In the genomic region with DNA sequence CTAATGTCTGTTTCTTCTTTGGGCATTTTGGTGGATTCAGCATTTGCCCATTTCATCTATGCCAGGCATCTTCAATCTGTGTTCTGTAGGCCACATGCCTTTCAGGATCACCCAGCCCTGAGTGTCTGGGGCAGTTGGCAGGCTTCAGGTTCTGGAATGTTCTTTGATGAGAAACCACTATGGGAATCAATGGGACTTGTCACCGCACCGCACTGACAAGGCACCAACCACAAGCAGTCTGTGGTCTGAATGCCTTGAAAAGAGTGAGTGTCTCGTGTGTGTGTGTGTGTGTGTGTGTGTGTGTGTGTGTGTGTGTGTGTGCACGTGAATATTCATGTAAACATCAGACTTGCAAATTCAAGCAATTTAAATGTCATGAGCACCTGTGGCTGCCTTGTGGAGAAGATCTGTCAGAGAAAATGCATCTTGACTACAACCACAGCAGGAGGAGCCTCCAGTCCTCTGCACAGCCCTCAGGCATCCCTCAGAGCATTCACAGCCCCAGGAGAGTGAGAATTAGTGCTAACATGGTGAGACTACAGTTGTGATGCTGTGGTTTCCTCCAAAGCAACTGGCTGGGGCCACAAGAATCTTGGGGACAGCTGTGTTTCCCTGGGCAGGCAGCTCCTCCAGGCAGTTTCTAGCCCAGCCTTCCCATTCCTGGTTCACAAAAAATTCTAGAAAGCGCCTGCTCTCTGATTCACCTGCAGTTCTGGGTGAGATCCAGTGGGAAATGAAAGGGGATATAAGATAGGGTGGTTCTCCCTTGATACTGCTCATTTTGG, we compare ENCODE assay signal across 32 mouse cellular contexts. TPM values are rescaled to one million over a fixed set of nuclear protein-coding genes. Genes with fewer than 3 reads are reported as not detected.
DNase-seq lines count a peak whose midpoint lies in the region; ATAC-seq and TF ChIP-seq lines count a peak whose summit lies in the region.
"Had no signal": no experiment of that assay in that cellular context is flagged by ENCODE, and none has a peak within 500 bp of the region (broad histone marks: within the 10 kb centered on the region; RNA-seq: fewer than 3 reads in every experiment).

No protein-coding gene starts in this region.

- H3K27me3 ChIP-seq in forebrain, embryonic 13.5 days: peaks cover 20% of the 10 kb centered on the region
- H3K27me3 ChIP-seq in forebrain, embryonic 11.5 days (ENCODE audit: control insufficient read depth, insufficient read depth, low read length): peaks cover 2% of the 10 kb centered on the region
- peaks cover 6% of the 10 kb centered on the region; the same call in 1 of the 2 replicates for H3K27me3 ChIP-seq in midbrain, embryonic 11.5 days (ENCODE audit: control insufficient read depth, insufficient read depth, low read length)
- H3K27me3 ChIP-seq in midbrain, embryonic 16.5 days (ENCODE audit: control insufficient read depth, insufficient read depth, low read depth, low read length): no peaks in the 10 kb centered on the region; the same call in 1 of the 2 replicates
- H3K27me3 ChIP-seq in forebrain, postnatal 0 days (ENCODE audit: insufficient read depth, low read length): no peaks in the 10 kb centered on the region
- H3K27me3 ChIP-seq: embryonic facial prominence, embryonic 15.5 days had no signal

- DNase-seq in forebrain, embryonic 11.5 days (ENCODE audit: low spot score): no peak
- DNase-seq in midbrain, embryonic 11.5 days (ENCODE audit: low spot score, missing footprints): peak; percentile 69
- peak; percentile 93 for DNase-seq in Muller cell, postnatal 12 days (ENCODE audit: inconsistent ontology term)
- peak; percentile 44 for DNase-seq in forebrain, postnatal 0 days
- DNase-seq in frontal cortex, adult 2 months (ENCODE audit: extremely low spot score in 1 of 2, low spot score in 1 of 2): no peak
- DNase-seq in left cerebral cortex, postnatal 10 days (ENCODE audit: extremely low spot score in 1 of 2, low spot score in 2 of 2): no peak
- DNase-seq: adrenal gland, postnatal 10 days; adrenal gland, postnatal 36 days; cerebellum, adult 11 months; cerebellum, adult 2 months; cerebellum, adult 9-11 months; cerebellum, postnatal 25 days; gastrocnemius, adult 2 months; gastrocnemius, postnatal 25 days; heart, adult 18-20 months; heart, postnatal 14 days; heart, postnatal 4 days; kidney, adult 18-20 months had no signal

- H3K4me1 ChIP-seq in forebrain, embryonic 13.5 days: peaks cover 8% of the 10 kb centered on the region
- H3K4me1 ChIP-seq in forebrain, embryonic 11.5 days (replicated peaks; ENCODE audit: control insufficient read depth, insufficient read depth, low read length): no peaks in the 10 kb centered on the region
- no peaks in the 10 kb centered on the region for H3K4me1 ChIP-seq in midbrain, embryonic 11.5 days (ENCODE audit: control insufficient read depth, insufficient read depth, low read length)
- H3K4me1 ChIP-seq in midbrain, embryonic 16.5 days (ENCODE audit: control insufficient read depth, insufficient read depth, low read length): no peaks in the 10 kb centered on the region
- H3K4me1 ChIP-seq in forebrain, postnatal 0 days (ENCODE audit: insufficient read depth): no peaks in the 10 kb centered on the region
- H3K4me1 ChIP-seq: embryonic facial prominence, embryonic 12.5 days; embryonic facial prominence, embryonic 15.5 days; heart, embryonic 13.5 days had no signal

- peak; percentile 53; the same call in 1 of the 2 replicates for ATAC-seq in forebrain, embryonic 13.5 days
- no peak for ATAC-seq in forebrain, embryonic 11.5 days (replicated peaks; ENCODE audit: low FRiP score)
- ATAC-seq in midbrain, embryonic 11.5 days (ENCODE audit: low FRiP score): no peak
- no peak for ATAC-seq in midbrain, embryonic 16.5 days
- ATAC-seq in forebrain, postnatal 0 days: peak; percentile 83
- ATAC-seq: CD4-positive, CD25-positive, alpha-beta regulatory T cell, adult 4 months; hindbrain, postnatal 0 days; inflammation-experienced regulatory T-cells, adult 6 months; intestine, embryonic 16.5 days; Patski had no signal

- H3K27ac ChIP-seq in forebrain, embryonic 13.5 days: no peak overlapping the region
- no peak overlapping the region for H3K27ac ChIP-seq in forebrain, embryonic 11.5 days (ENCODE audit: low read depth, low read length)
- no peak overlapping the region for H3K27ac ChIP-seq in midbrain, embryonic 11.5 days (ENCODE audit: low read depth, low read length)
- no peak overlapping the region for H3K27ac ChIP-seq in midbrain, embryonic 16.5 days (ENCODE audit: low read length)
- no peak overlapping the region for H3K27ac ChIP-seq in forebrain, postnatal 0 days (ENCODE audit: low read depth, low read length)
- H3K27ac ChIP-seq: embryonic facial prominence, embryonic 12.5 days; embryonic facial prominence, embryonic 15.5 days; gastrocnemius, adult 2 months; heart, embryonic 13.5 days; hindbrain, embryonic 14.5 days; hindbrain, postnatal 0 days had no signal

- no peak overlapping the region for H3K9ac ChIP-seq in forebrain, embryonic 13.5 days
- H3K9ac ChIP-seq in forebrain, embryonic 11.5 days (ENCODE audit: low read length): no peak overlapping the region
- no peak overlapping the region for H3K9ac ChIP-seq in midbrain, embryonic 11.5 days (ENCODE audit: low read length)
- no peak overlapping the region for H3K9ac ChIP-seq in midbrain, embryonic 16.5 days (ENCODE audit: low read depth, low read length)
- H3K9ac ChIP-seq in forebrain, postnatal 0 days: no peak overlapping the region
- H3K9ac ChIP-seq: embryonic facial prominence, embryonic 12.5 days; embryonic facial prominence, embryonic 15.5 days; heart, embryonic 13.5 days; hindbrain, embryonic 14.5 days had no signal

- H3K4me2 ChIP-seq in forebrain, embryonic 13.5 days: no peak overlapping the region
- H3K4me2 ChIP-seq in forebrain, embryonic 11.5 days (ENCODE audit: low read depth, low read length, severe bottlenecking): no peak overlapping the region
- H3K4me2 ChIP-seq in midbrain, embryonic 11.5 days: no peak overlapping the region
- H3K4me2 ChIP-seq in midbrain, embryonic 16.5 days (ENCODE audit: low read length): no peak overlapping the region
- no peak overlapping the region for H3K4me2 ChIP-seq in forebrain, postnatal 0 days (ENCODE audit: low read depth)
- H3K4me2 ChIP-seq: embryonic facial prominence, embryonic 12.5 days; embryonic facial prominence, embryonic 15.5 days; heart, embryonic 13.5 days; hindbrain, embryonic 14.5 days had no signal

- WGBS in forebrain, embryonic 13.5 days: 46% methylated on average over 5 of the region's 5 CpGs
- 77% methylated on average over 5 of the region's 5 CpGs for WGBS in forebrain, embryonic 11.5 days
- 78% methylated on average over 5 of the region's 5 CpGs for WGBS in midbrain, embryonic 11.5 days
- 73% methylated on average over 5 of the region's 5 CpGs for WGBS in midbrain, embryonic 16.5 days
- 38% methylated on average over 5 of the region's 5 CpGs for WGBS in forebrain, postnatal 0 days

- no peak overlapping the region for H3K4me3 ChIP-seq in forebrain, embryonic 13.5 days
- H3K4me3 ChIP-seq in forebrain, embryonic 11.5 days (ENCODE audit: low read depth, low read length): no peak overlapping the region
- H3K4me3 ChIP-seq in midbrain, embryonic 11.5 days (ENCODE audit: low read depth, low read length): no peak overlapping the region
- H3K4me3 ChIP-seq in midbrain, embryonic 16.5 days (ENCODE audit: low read depth, low read length): no peak overlapping the region
- H3K4me3 ChIP-seq in forebrain, postnatal 0 days (ENCODE audit: low read depth, low read length): no peak overlapping the region
- H3K4me3 ChIP-seq: embryonic facial prominence, embryonic 12.5 days; embryonic facial prominence, embryonic 15.5 days; gastrocnemius, adult 2 months; heart, embryonic 13.5 days had no signal

- no peaks in the 10 kb centered on the region for H3K9me3 ChIP-seq in forebrain, embryonic 13.5 days (replicated peaks)
- H3K9me3 ChIP-seq in forebrain, embryonic 11.5 days (ENCODE audit: control insufficient read depth, low read length): no peaks in the 10 kb centered on the region
- H3K9me3 ChIP-seq in midbrain, embryonic 11.5 days (ENCODE audit: control insufficient read depth, low read length): no peaks in the 10 kb centered on the region
- H3K9me3 ChIP-seq in midbrain, embryonic 16.5 days (replicated peaks; ENCODE audit: control insufficient read depth, low read length, poor library complexity, severe bottlenecking): no peaks in the 10 kb centered on the region
- no peaks in the 10 kb centered on the region for H3K9me3 ChIP-seq in forebrain, postnatal 0 days (ENCODE audit: low read length)
- H3K9me3 ChIP-seq: embryonic facial prominence, embryonic 12.5 days; embryonic facial prominence, embryonic 15.5 days; heart, embryonic 13.5 days had no signal

- no peaks in the 10 kb centered on the region for H3K36me3 ChIP-seq in forebrain, embryonic 13.5 days (ENCODE audit: poor library complexity, severe bottlenecking)
- no peaks in the 10 kb centered on the region for H3K36me3 ChIP-seq in forebrain, embryonic 11.5 days (ENCODE audit: control insufficient read depth, insufficient read depth, low read length)
- H3K36me3 ChIP-seq in midbrain, embryonic 11.5 days (ENCODE audit: control insufficient read depth, insufficient read depth, low read length): no peaks in the 10 kb centered on the region
- H3K36me3 ChIP-seq in midbrain, embryonic 16.5 days (ENCODE audit: control insufficient read depth, insufficient read depth, low read length): no peaks in the 10 kb centered on the region
- H3K36me3 ChIP-seq in forebrain, postnatal 0 days (ENCODE audit: insufficient read depth): no peaks in the 10 kb centered on the region
- H3K36me3 ChIP-seq: embryonic facial prominence, embryonic 12.5 days; embryonic facial prominence, embryonic 15.5 days; heart, embryonic 13.5 days had no signal

- no peak for TF ChIP-seq CTCF in forebrain, postnatal 0 days (IDR thresholded peaks at IDR 0.05; ENCODE audit: low read depth)

- intact Hi-C loops in left cerebral cortex, postnatal 10 days (cut with DNase I): no loop called here

RNA-seq across cellular contexts. Expression of gene Ntsr1, which starts 21.9 kb away (rescaled TPM):
- polyA plus RNA-seq in forebrain, embryonic 13.5 days (2015; fragmentation: Nextera tagmentation; extraction: Ambion mirVana): 2.2 and 2.3 TPM in 2 replicates
- 0.15 and 0.21 TPM in 2 replicates for polyA plus RNA-seq in forebrain, embryonic 11.5 days (2014; fragmentation: Nextera tagmentation; extraction: Ambion mirVana)
- polyA plus RNA-seq in midbrain, embryonic 11.5 days (2014; fragmentation: Nextera tagmentation; extraction: Ambion mirVana): 0.04 and 0.14 TPM in 2 replicates
- polyA plus RNA-seq in midbrain, embryonic 16.5 days (2015; fragmentation: Nextera tagmentation; extraction: Ambion mirVana): 2.7 and 3.3 TPM in 2 replicates
- total RNA-seq in forebrain, postnatal 0 days (2014; rRNA removed): 19.8 and 35.8 TPM in 2 replicates
- polyA plus RNA-seq in forebrain, postnatal 0 days (2015; fragmentation: Nextera tagmentation; extraction: Ambion mirVana): 13.2 and 18.1 TPM in 2 replicates
- polyA plus RNA-seq in frontal cortex, adult 2 months (2012; rRNA removed): 4.5 and 5.2 TPM in 2 replicates
- 10 to 100 TPM; 27.3 to 29.2 TPM for total RNA-seq in left cerebral cortex, postnatal 10 days (2021)
- total RNA-seq: adrenal gland, adult 18-20 months; adrenal gland, postnatal 36 days; common myeloid progenitor, adult 5-6 weeks; gastrocnemius, adult 2 months; gastrocnemius, postnatal 25 days; heart, adult 18-20 months; heart, postnatal 14 days had no signal
- polyA plus RNA-seq: C2C12; CD4-positive, CD25-positive, alpha-beta regulatory T cell, adult 4 months; inflammation-experienced regulatory T-cells, adult 6 months; Patski had no signal

RNA-seq across cellular contexts. Expression of gene Mrgbp, which starts 59.5 kb away (rescaled TPM):
- 50.7 and 53.6 TPM in 2 replicates for polyA plus RNA-seq in forebrain, embryonic 13.5 days (2015; fragmentation: Nextera tagmentation; extraction: Ambion mirVana)
- 49.5 and 51.9 TPM in 2 replicates for polyA plus RNA-seq in forebrain, embryonic 11.5 days (2014; fragmentation: Nextera tagmentation; extraction: Ambion mirVana)
- polyA plus RNA-seq in midbrain, embryonic 11.5 days (2014; fragmentation: Nextera tagmentation; extraction: Ambion mirVana): 42.1 and 45.9 TPM in 2 replicates
- polyA plus RNA-seq in midbrain, embryonic 16.5 days (2015; fragmentation: Nextera tagmentation; extraction: Ambion mirVana): 40.2 and 44.8 TPM in 2 replicates
- 55.0 and 63.2 TPM in 2 replicates for total RNA-seq in forebrain, postnatal 0 days (2014; rRNA removed)
- 31.8 and 34.2 TPM in 2 replicates for polyA plus RNA-seq in forebrain, postnatal 0 days (2015; fragmentation: Nextera tagmentation; extraction: Ambion mirVana)
- 30.8 and 34.7 TPM in 2 replicates for polyA plus RNA-seq in frontal cortex, adult 2 months (2012; rRNA removed)
- 10 to 100 TPM; 18.9 to 20.1 TPM for total RNA-seq in left cerebral cortex, postnatal 10 days (2021)

Comparison
In these comparisons a context has a peak if more than half of its experiments do, and no peak if none do; other contexts are left out.
1. ATAC-seq: peak in forebrain, embryonic 13.5 days (single experiment) and forebrain, postnatal 0 days (single experiment); none in forebrain, embryonic 11.5 days (single experiment), midbrain, embryonic 11.5 days (single experiment) and midbrain, embryonic 16.5 days (single experiment).
2. DNase-seq: peak in midbrain, embryonic 11.5 days (single experiment), Muller cell, postnatal 12 days (single experiment) and forebrain, postnatal 0 days (single experiment); none in forebrain, embryonic 11.5 days (single experiment), frontal cortex, adult 2 months (0 of 2) and left cerebral cortex, postnatal 10 days (0 of 2).